Mouse (Mus musculus) stomach, embryonic 15.5 days (tissue): Measurements from ENCODE around the gene Xk. TPM values are rescaled to one million over a fixed set of nuclear protein-coding genes. Genes with fewer than 3 reads are reported as not detected.
A peak's percentile ranks its signal among the peaks of the same experiment; 100 is the strongest.

ENCODE experiments used
- ATAC-seq: fragments of 200-750 bp; cut with Nextera tagmentation; 2 replicates; pipeline ENCODE4 v1.8.0; 2017; ENCODE audit warnings: low read depth, moderate number of reproducible peaks, moderate TSS enrichment; ENCODE audit not compliant: insufficient read depth, low FRiP score
- H3K27ac ChIP-seq: fragments of 300-500 bp; sonication (generic); 2 replicates; pipeline ENCODE4 v1.5.1; 2015; ENCODE audit warnings: mild to moderate bottlenecking, inconsistent platforms
- H3K27me3 ChIP-seq: fragments of 300-500 bp; sonication (generic); replicated peaks from 2 replicates; pipeline ENCODE4 v1.6.1; 2015; ENCODE audit warnings: inconsistent platforms
- H3K36me3 ChIP-seq: fragments of 300-500 bp; sonication (generic); 2 replicates; pipeline ENCODE4 v1.6.1; 2015; ENCODE audit warnings: inconsistent platforms
- H3K4me1 ChIP-seq: fragments of 300-500 bp; sonication (generic); 2 replicates; pipeline ENCODE4 v1.6.1; 2015; ENCODE audit warnings: inconsistent platforms
- H3K4me2 ChIP-seq: fragments of 300-500 bp; sonication (generic); 2 replicates; pipeline ENCODE4 v1.6.1; 2015; ENCODE audit warnings: mild to moderate bottlenecking, inconsistent platforms
- H3K4me3 ChIP-seq: fragments of 300-500 bp; sonication (generic); replicated peaks from 2 replicates; pipeline ENCODE4 v1.5.1; 2015; ENCODE audit warnings: inconsistent platforms
- H3K9ac ChIP-seq: fragments of 300-500 bp; sonication (generic); 2 replicates; pipeline ENCODE4 v1.6.1; 2015; ENCODE audit warnings: inconsistent platforms
- H3K9me3 ChIP-seq: fragments of 300-500 bp; sonication (generic); 2 replicates; pipeline ENCODE4 v1.6.1; 2016; ENCODE audit warnings: inconsistent platforms
- WGBS: fragments of 180-500 bp; shearing (Covaris S2); methylation state at CpG from one replicate; pipeline ENCODE4 v1.1.7; 2015; 5-methylcytosine and 5-hydroxymethylcytosine counted together
- polyA plus RNA-seq: library from polyadenylated mRNA; unstranded; fragments of >200 nt; fragmentation: Nextera tagmentation; extraction: Ambion mirVana; gene quantifications from 2 replicates; pipeline ENCODE4 v1.2.1, GENCODE M21; 2015

Gene Xk
- polyA plus RNA-seq: 4.8 and 4.9 TPM in 2 replicates

- peak within 1 kb of the TSS; percentile 55 for H3K4me3 ChIP-seq
- H3K36me3 ChIP-seq: no peaks in the 10 kb centered on the region
- 10% methylated on average over 89 of the region's 94 CpGs for WGBS
- no peaks in the 10 kb centered on the region for H3K4me1 ChIP-seq
- H3K9ac ChIP-seq: peak within 1 kb of the TSS; percentile 32; the same call in 1 of the 2 replicates
- no peaks in the 10 kb centered on the region for H3K9me3 ChIP-seq
- no peaks in the 10 kb centered on the region for H3K27me3 ChIP-seq
- peak within 1 kb of the TSS; percentile 55 for H3K4me2 ChIP-seq
- peak; percentile 90 for ATAC-seq
- peak within 1 kb of the TSS; percentile 13; the same call in 1 of the 2 replicates for H3K27ac ChIP-seq
Observed at GRCm38 (mm10) chrX:9272460-9273361, at the start of gene Xk. Gene Xk (plus strand): TSS chrX:9272756.

- 58% methylated on average over 2 of the region's 2 CpGs for WGBS
- ATAC-seq: no peak
- H3K9me3 ChIP-seq: no peaks in the 10 kb centered on the region
- H3K27ac ChIP-seq: no peak overlapping the region
- H3K27me3 ChIP-seq: no peaks in the 10 kb centered on the region
- no peaks in the 10 kb centered on the region for H3K36me3 ChIP-seq
- no peak overlapping the region for H3K4me2 ChIP-seq
- H3K4me3 ChIP-seq: no peak overlapping the region
- no peak overlapping the region for H3K9ac ChIP-seq
- no peaks in the 10 kb centered on the region for H3K4me1 ChIP-seq
Observed at GRCm38 (mm10) chrX:9227105-9227504, 45.5 kb upstream of the Xk start.

GRCm38 (mm10) chrX:9240737-9241591 is 31.6 kb upstream of the Xk start:
- Histone ChIP-seq H3K27ac (no peak overlapping the region), H3K4me1 (no peaks in the 10 kb centered on the region), H3K36me3 (no peaks in the 10 kb centered on the region), H3K9me3 (no peaks in the 10 kb centered on the region), H3K4me2 (no peak overlapping the region), H3K9ac (no peak overlapping the region), H3K27me3 (no peaks in the 10 kb centered on the region), H3K4me3 (no peak overlapping the region)
- peak; percentile 53; the same call in 1 of the 2 replicates for ATAC-seq
- WGBS: 73% methylated on average over 5 of the region's 5 CpGs

- H3K4me2 ChIP-seq: no peak overlapping the region
- H3K4me1 ChIP-seq: no peaks in the 10 kb centered on the region
- ATAC-seq: no peak
- no peaks in the 10 kb centered on the region for H3K36me3 ChIP-seq
- no peaks in the 10 kb centered on the region for H3K27me3 ChIP-seq
- H3K9me3 ChIP-seq: no peaks in the 10 kb centered on the region
- no peak overlapping the region for H3K4me3 ChIP-seq
- H3K27ac ChIP-seq: no peak overlapping the region
- H3K9ac ChIP-seq: no peak overlapping the region
- WGBS: 38% methylated on average over 8 of the region's 8 CpGs
Observed at GRCm38 (mm10) chrX:9243381-9243864, 29.1 kb upstream of the Xk start.

GRCm38 (mm10) chrX:9244603-9245336 is 27.8 kb upstream of the Xk start:
- H3K4me1 ChIP-seq: no peaks in the 10 kb centered on the region
- H3K36me3 ChIP-seq: no peaks in the 10 kb centered on the region
- no peaks in the 10 kb centered on the region for H3K27me3 ChIP-seq
- no peaks in the 10 kb centered on the region for H3K9me3 ChIP-seq
- no peak overlapping the region for H3K27ac ChIP-seq
- peak; percentile 83 for ATAC-seq
- H3K9ac ChIP-seq: no peak overlapping the region
- H3K4me2 ChIP-seq: no peak overlapping the region
- H3K4me3 ChIP-seq: no peak overlapping the region
- WGBS: 60% methylated on average over 12 of the region's 12 CpGs

GRCm38 (mm10) chrX:9248911-9249310 is 23.6 kb upstream of the Xk start:
- Histone ChIP-seq H3K4me2 (no peak overlapping the region), H3K36me3 (no peaks in the 10 kb centered on the region), H3K9ac (no peak overlapping the region), H3K27ac (no peak overlapping the region), H3K27me3 (no peaks in the 10 kb centered on the region), H3K9me3 (no peaks in the 10 kb centered on the region), H3K4me3 (no peak overlapping the region), H3K4me1 (no peaks in the 10 kb centered on the region)
- no peak for ATAC-seq
- 48% methylated on average over 5 of the region's 5 CpGs for WGBS

GRCm38 (mm10) chrX:9253990-9254389 is 18.6 kb upstream of the Xk start:
- Histone ChIP-seq H3K27ac (no peak overlapping the region), H3K4me2 (no peak overlapping the region), H3K4me3 (no peak overlapping the region), H3K27me3 (no peaks in the 10 kb centered on the region), H3K9me3 (no peaks in the 10 kb centered on the region), H3K9ac (no peak overlapping the region), H3K36me3 (no peaks in the 10 kb centered on the region), H3K4me1 (no peaks in the 10 kb centered on the region)
- no peak for ATAC-seq
- WGBS: 73% methylated on average over 10 of the region's 10 CpGs

- H3K27ac ChIP-seq: no peak overlapping the region
- H3K4me3 ChIP-seq: no peak overlapping the region
- no peak overlapping the region for H3K9ac ChIP-seq
- no peaks in the 10 kb centered on the region for H3K27me3 ChIP-seq
- no peak for ATAC-seq
- H3K4me2 ChIP-seq: no peak overlapping the region
- H3K4me1 ChIP-seq: no peaks in the 10 kb centered on the region
- 93% methylated on average over 3 of the region's 3 CpGs for WGBS
- no peaks in the 10 kb centered on the region for H3K9me3 ChIP-seq
- no peaks in the 10 kb centered on the region for H3K36me3 ChIP-seq
Observed at GRCm38 (mm10) chrX:9254901-9255300, 17.7 kb upstream of the Xk start.

- Histone ChIP-seq H3K36me3 (no peaks in the 10 kb centered on the region), H3K27me3 (no peaks in the 10 kb centered on the region), H3K4me3 (no peak within 1 kb of the TSS), H3K27ac (no peak within 1 kb of the TSS), H3K9ac (no peak within 1 kb of the TSS), H3K4me1 (no peaks in the 10 kb centered on the region), H3K4me2 (no peak within 1 kb of the TSS), H3K9me3 (no peaks in the 10 kb centered on the region)
- ATAC-seq: peak; percentile 35; the same call in 1 of the 2 replicates
- WGBS: 71% methylated on average over 5 of the region's 5 CpGs
Observed at GRCm38 (mm10) chrX:9256766-9257165, 15.8 kb upstream of the Xk start, which contains the start of gene Gm14862. Gene Gm14862 (minus strand): TSS chrX:9256899.

GRCm38 (mm10) chrX:9257831-9258230 is 14.7 kb upstream of the Xk start:
- Histone ChIP-seq H3K4me2 (no peak overlapping the region), H3K4me1 (no peaks in the 10 kb centered on the region), H3K36me3 (no peaks in the 10 kb centered on the region), H3K27ac (no peak overlapping the region), H3K27me3 (no peaks in the 10 kb centered on the region), H3K9me3 (no peaks in the 10 kb centered on the region), H3K4me3 (no peak overlapping the region), H3K9ac (no peak overlapping the region)
- ATAC-seq: no peak
- WGBS: 72% methylated on average over 7 of the region's 7 CpGs

- H3K9me3 ChIP-seq: no peaks in the 10 kb centered on the region
- H3K4me1 ChIP-seq: no peaks in the 10 kb centered on the region
- no peak for ATAC-seq
- no peaks in the 10 kb centered on the region for H3K36me3 ChIP-seq
- no peak overlapping the region for H3K9ac ChIP-seq
- WGBS: 90% methylated on average over 1 of the region's 1 CpGs
- no peak overlapping the region for H3K27ac ChIP-seq
- H3K4me3 ChIP-seq: no peak overlapping the region
- H3K27me3 ChIP-seq: no peaks in the 10 kb centered on the region
- H3K4me2 ChIP-seq: no peak overlapping the region
Observed at GRCm38 (mm10) chrX:9259267-9259666, 13.3 kb upstream of the Xk start.
